Mouse (Mus musculus) hindlimb bud, embryonic 11.5 days (tissue): ENCODE measurements around the gene Washc3.

Source experiments
- DNase-seq: peaks from one replicate; pipeline ENCODE4 v3.0.0-alpha.2; 2012; ENCODE audit warnings: low read depth, low spot score; ENCODE audit errors: extremely low spot score

The Washc3 gene

GRCm38 (mm10) chr10:88200951-88201638 lies at the start of gene Washc3:
TSS of gene Washc3 (plus strand) at chr10:88201093.
- peak; percentile 71 for DNase-seq

- DNase-seq, result no peak
Observed at GRCm38 (mm10) chr10:88151658-88152057, 49.2 kb upstream of the Washc3 start.

- DNase-seq, result no peak
Observed at GRCm38 (mm10) chr10:88162096-88162495, 38.8 kb upstream of the Washc3 start.

DNA sequence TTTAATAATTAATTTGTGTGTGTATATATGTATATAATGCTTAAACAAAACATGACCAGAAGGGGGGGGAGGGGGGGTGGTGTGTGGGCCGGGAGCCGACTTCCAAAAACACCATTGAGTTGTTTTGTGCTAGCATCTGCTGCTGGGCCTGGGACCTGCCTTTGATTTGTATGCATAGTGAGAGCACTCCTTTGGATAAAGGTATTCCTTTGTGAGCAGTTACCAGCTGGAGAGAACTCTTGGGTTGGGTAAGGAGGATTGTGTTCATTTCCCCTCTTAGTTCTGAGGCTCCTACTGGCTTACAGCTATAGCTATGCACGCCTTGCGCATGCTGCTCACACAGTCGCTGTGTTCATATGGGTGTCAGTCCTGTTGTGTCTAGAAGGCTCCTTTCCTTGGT lies 38.2 kb upstream of the Washc3 start:
- no peak for DNase-seq

- DNase-seq, result no peak
Observed at GRCm38 (mm10) chr10:88166158-88166557, 34.7 kb upstream of the Washc3 start.

- DNase-seq, result no peak
Observed at GRCm38 (mm10) chr10:88167438-88168077, 33.3 kb upstream of the Washc3 start.

GRCm38 (mm10) chr10:88200541-88200940 lies 352 bp upstream of the Washc3 start:
- no peak for DNase-seq

DNA sequence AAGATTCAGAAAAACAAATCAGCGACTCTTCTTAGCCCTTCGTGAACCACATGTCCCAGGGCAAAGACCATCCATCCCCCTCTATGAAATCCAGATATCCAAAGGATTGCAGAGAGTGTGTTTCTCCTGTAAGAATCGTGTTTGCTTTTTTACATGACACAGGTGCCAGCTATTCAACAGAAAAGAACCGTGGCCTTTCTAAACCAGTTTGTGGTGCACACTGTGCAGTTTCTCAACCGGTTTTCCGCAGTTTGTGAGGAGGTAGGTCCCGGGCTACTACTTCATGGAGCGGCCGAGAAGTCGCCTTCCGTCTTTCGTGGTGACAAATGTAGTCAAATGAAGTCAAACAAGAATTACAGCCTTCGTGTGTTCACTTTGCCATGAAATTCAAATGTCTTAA lies 757 bp downstream of the Washc3 start:
- DNase-seq, result no peak

- no peak for DNase-seq
Observed at GRCm38 (mm10) chr10:88202581-88202980, 1.7 kb downstream of the Washc3 start.

DNA sequence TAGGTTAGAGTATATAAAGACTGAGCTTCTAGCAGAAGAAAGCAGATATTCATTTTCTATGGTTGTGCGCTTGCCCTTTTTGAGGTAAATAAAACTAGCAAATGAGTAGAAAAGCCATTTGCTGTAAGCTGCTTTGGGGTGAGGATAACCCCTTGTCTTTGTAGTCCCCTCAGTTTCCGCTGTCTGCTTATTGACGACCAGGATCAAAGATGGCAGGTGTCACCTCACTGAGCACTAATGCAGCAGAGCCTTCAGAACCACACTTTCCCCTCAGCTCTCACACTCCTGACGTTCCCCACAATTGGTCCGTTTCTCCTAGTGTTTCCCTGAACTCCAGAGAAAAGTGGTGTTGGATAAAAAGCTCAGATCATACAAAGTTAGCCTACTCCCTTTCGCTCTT lies 2.3 kb downstream of the Washc3 start:
- DNase-seq, result no peak

GRCm38 (mm10) chr10:88212644-88213043 lies 11.8 kb downstream of the Washc3 start:
- DNase-seq, result no peak

GRCm38 (mm10) chr10:88214800-88215514 lies 14.1 kb downstream of the Washc3 start:
- DNase-seq, result no peak

- no peak for DNase-seq
Observed at GRCm38 (mm10) chr10:88218161-88218560, 17.3 kb downstream of the Washc3 start.

GRCm38 (mm10) chr10:88221718-88222117 lies 20.8 kb downstream of the Washc3 start:
- DNase-seq, result no peak

GRCm38 (mm10) chr10:88225421-88225820 lies 24.5 kb downstream of the Washc3 start:
- no peak for DNase-seq

GRCm38 (mm10) chr10:88227962-88228361 lies 27.1 kb downstream of the Washc3 start:
- no peak for DNase-seq

DNA sequence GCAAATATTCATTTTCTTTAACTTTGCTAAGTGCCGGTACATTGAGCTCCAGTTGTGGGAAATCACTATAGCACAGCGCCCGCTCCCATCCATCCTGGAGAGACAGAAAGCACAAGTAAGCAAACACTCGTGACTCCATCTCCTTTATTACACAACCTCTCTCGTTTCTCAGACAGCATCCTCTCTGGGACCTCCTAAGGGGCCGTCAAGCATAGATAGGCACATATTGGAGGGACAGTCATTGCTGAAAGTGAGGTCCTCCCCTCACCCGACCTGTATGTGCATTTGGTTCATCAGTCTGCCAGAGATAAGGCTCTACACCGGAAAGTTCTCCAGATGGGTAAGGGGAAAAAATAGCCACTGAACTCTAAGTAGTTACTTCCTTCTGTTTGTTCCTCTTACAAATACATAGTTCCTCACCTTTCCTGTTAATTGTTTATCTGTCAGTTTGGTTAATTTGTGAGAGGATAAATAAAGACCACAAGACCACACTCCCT lies 27.7 kb downstream of the Washc3 start:
- no peak for DNase-seq

DNA sequence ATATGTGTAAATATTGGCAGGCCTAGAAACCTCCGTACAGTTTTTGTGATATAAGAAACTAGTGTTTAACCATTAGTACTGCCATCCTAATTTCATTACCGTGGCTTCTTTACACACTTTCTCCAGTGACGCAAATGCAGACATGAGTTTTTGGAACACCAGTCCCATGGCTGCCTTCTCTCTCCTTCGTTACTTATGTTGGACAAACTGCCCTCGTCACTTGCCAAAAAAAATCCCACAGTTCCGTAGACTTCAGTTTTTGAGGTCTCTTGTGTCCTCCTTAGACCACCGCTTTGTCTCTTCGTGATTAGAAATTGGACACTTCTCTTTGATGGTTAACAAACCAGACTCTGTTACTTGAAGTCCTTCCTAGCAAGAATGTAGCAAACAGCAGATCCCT lies 30.8 kb downstream of the Washc3 start:
- DNase-seq, result no peak

DNA sequence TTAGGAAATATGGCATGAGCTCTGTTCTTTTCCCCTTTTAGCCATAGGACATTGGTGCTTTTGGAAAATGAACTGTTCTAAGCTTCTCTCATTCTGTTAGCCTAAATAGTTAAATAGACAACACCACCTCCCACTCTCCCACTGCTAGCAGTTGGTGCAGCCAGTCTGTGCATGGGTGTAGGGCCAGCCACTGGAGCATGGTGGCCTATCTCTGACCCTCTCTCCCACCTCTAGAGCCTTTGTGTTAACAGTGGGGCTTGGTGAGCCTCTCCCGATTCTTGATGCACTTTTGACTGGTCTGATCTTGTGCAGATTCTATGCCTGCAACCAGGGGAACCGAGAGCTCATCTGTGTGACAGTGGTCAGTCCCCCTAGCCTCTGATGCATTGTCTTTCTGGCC lies 31.9 kb downstream of the Washc3 start:
- DNase-seq, result no peak

GRCm38 (mm10) chr10:88244681-88245080 lies 43.8 kb downstream of the Washc3 start:
- no peak for DNase-seq

DNA sequence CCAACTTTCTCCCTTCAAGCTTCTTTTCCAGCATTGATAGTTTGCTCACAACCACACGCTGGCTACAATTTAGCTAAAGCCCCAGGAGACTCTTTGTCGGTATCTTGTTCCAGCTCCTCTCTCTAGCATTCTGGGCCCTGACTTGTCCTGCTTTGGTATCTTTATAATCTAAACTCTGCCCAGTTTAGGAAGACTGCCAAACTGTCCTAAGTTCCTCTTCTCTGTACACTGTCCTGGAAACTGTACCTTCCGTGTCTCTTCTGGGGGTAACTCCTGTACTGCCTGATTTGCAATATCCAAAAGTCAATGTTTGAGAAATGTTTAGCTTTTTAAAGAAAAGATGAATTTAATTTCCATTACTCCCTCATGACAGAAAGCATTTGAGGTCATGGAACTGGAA lies 49.4 kb downstream of the Washc3 start:
- no peak for DNase-seq
